Mouse (Mus musculus) cortical plate, adult 2 months (tissue): ENCODE measurements around the gene Cgnl1. TPM values are rescaled to one million over a fixed set of nuclear protein-coding genes. Genes with fewer than 3 reads are reported as not detected.
A peak's percentile ranks its signal among the peaks of the same experiment; 100 is the strongest.

Experiments
- H3K27ac ChIP-seq: fragments of 200-500 bp; 2 replicates; pipeline ENCODE4 v1.5.1; 2012; ENCODE audit warnings: low read length, control low read depth, inconsistent platforms; ENCODE audit not compliant: insufficient read depth
- H3K4me1 ChIP-seq: fragments of 200-500 bp; 2 replicates; pipeline ENCODE4 v1.6.1; 2011; ENCODE audit warnings: low read length; ENCODE audit not compliant: control insufficient read depth, insufficient read depth
- H3K4me3 ChIP-seq: fragments of 200-500 bp; 2 replicates; pipeline ENCODE4 v1.5.1; 2011; ENCODE audit warnings: mild to moderate bottlenecking, low read length, control low read depth; ENCODE audit not compliant: insufficient read depth
- CTCF ChIP-seq: fragments of 200-500 bp; IDR thresholded peaks from 2 replicates; pipeline ENCODE4 v1.5.1; 2011; ENCODE audit warnings: mild to moderate bottlenecking, control low read depth, low read length; ENCODE audit not compliant: insufficient read depth; ENCODE audit errors: extremely low read depth
- POLR2A ChIP-seq: fragments of 200-500 bp; IDR thresholded peaks from 2 replicates; pipeline ENCODE4 v1.6.1; 2011; ENCODE audit warnings: mild to moderate bottlenecking, low read length, control low read depth; ENCODE audit not compliant: insufficient read depth; ENCODE audit errors: extremely low read depth
- polyA plus RNA-seq: library from polyadenylated mRNA; depleted of rRNA; stranded (reverse); fragments of >200 nt; gene quantifications from 2 replicates; pipeline ENCODE4 v1.2.3, GENCODE M21; 2012

Cgnl1 gene
- polyA plus RNA-seq, 1 experiment = 6.0 TPM

DNA sequence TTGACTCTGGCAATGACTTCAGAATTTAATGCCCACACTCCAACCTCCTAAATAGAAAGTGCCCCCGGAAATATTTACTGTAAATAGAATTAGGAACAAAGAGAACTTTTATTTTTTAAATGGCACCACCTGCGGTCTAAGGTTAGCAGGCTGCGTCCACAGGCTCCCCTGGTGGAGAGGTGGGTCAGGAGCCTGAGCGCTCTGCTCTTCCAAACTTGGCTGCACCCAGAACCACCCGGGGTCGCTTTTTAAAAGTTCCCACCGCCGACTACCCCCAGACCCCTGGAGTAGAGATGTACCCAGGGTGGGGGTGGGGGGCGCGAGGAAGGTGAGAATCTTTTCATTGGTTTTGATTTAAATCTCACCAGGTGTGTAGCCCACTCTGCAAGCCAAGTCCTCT lies 918 bp downstream of the Cgnl1 start:
- no peak overlapping the region for H3K27ac ChIP-seq
- TF ChIP-seq CTCF = no peak
- TF ChIP-seq POLR2A = no peak
- peak overlapping the region; percentile 51; the same call in 1 of the 2 replicates for H3K4me3 ChIP-seq
- no peaks in the 10 kb centered on the region for H3K4me1 ChIP-seq

GRCm38 (mm10) chr9:71769701-71770100 lies 1.7 kb downstream of the Cgnl1 start:
- Histone ChIP-seq H3K4me1 (no peaks in the 10 kb centered on the region), H3K4me3 (no peak overlapping the region), H3K27ac (no peak overlapping the region)
- no peak for TF ChIP-seq POLR2A
- TF ChIP-seq CTCF = no peak

GRCm38 (mm10) chr9:71768119-71768518 lies 3.3 kb downstream of the Cgnl1 start:
- H3K27ac ChIP-seq = no peak overlapping the region
- no peaks in the 10 kb centered on the region for H3K4me1 ChIP-seq
- TF ChIP-seq CTCF (no peak), POLR2A (no peak)
- no peak overlapping the region for H3K4me3 ChIP-seq

DNA sequence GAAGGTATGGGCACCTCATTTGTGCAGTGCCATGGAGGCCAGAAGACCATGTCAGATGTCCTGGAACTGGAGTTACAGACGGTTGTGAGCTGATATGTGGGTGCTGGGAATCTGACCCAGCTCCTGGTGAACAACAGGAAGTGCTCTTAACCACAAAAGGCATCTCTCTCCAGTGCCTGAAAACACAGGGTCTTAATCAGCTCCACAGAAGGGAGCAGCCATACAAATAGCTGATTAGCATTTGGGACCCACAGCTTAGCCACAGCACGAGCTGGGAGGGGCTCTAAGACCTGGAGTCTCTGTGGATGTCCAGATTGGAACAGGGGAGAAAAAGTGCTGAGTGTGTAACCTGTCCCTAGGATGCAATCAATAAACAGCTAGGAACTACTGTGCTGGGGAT lies 4.5 kb downstream of the Cgnl1 start:
- no peaks in the 10 kb centered on the region for H3K4me1 ChIP-seq
- H3K4me3 ChIP-seq = no peak overlapping the region
- no peak overlapping the region for H3K27ac ChIP-seq
- no peak for TF ChIP-seq CTCF
- no peak for TF ChIP-seq POLR2A

DNA sequence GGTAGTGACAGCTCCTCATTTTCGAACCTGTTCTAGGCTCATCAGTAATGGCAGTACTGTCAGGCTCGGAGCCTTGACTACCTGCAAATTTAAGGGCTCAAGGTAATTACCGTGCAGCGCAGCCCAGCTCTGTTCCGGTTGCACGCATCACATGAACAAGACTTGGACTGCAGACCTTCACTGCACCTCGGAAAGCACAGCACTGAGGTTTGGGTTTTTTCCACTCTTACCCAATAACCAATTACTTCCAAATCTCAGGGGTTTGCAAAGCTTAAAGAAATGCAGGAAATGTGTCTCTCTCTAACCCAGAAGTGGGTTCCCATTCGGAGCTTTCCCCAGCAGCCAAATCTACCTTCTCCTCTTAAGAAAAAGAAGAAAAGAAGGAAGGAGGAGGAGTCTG lies 5.1 kb downstream of the Cgnl1 start:
- H3K27ac ChIP-seq = no peak overlapping the region
- TF ChIP-seq POLR2A (no peak), CTCF (no peak)
- H3K4me1 ChIP-seq = no peaks in the 10 kb centered on the region
- no peak overlapping the region for H3K4me3 ChIP-seq

DNA sequence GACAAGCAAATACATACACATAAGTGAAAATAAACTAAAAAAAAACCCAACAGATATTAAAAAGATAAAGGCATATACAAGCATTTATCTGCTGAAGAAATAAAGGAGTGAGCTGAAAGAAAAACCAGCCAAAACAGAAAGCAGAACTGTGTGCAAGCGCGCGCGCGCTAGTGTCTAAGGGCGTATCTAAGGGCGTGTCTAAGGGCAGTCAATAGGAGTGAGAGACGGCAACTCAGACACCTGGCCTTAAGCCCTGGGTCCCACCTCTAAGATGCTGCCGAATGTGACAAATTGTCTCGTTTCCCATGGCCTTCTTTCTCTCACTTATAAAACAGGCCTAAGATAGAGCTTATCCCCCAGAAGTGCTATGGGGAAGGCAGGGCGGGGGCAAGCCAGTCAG lies 6.9 kb downstream of the Cgnl1 start:
- no peak for TF ChIP-seq POLR2A
- no peak for TF ChIP-seq CTCF
- no peaks in the 10 kb centered on the region for H3K4me1 ChIP-seq
- no peak overlapping the region for H3K4me3 ChIP-seq
- no peak overlapping the region for H3K27ac ChIP-seq

DNA sequence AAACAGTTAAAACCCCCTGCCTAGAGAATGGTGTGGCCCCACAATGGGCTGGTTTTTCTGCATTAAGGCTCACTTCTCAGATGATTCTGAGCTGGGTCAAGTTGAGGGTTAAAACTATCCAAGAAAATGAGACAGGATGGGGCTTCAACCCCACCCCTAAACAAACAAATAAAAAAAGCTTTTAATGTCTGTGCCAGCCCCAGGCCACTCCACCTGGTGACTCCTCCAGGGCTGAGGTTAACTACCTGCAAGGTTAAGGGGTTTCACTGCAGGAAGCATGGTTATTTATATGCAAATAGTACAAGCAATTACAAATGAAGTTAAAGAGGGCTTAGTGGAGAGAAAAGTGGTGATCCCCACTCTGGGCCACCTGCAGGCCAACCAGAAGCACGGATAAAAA lies 8.1 kb downstream of the Cgnl1 start:
- Histone ChIP-seq H3K4me1 (no peaks in the 10 kb centered on the region), H3K4me3 (no peak overlapping the region), H3K27ac (no peak overlapping the region)
- TF ChIP-seq POLR2A (no peak), CTCF (no peak)

DNA sequence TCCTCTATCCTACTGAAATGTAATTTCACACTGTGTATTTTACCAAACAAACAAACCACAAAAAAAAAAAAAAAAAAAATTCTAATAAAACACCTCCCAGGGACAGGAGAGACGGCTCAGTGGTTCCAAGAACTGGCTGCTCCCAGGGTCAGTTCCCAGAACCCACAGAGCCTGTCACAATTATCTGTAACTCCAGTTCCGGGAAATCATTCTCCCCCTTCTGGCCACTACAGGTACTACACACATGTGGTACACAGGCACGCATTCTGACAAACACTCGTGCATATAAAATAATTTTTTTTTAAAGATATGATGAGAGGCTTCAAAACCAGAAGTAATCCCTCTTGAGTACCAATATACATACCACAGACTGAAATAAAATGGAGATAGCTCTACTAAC lies 9.7 kb downstream of the Cgnl1 start:
- H3K4me1 ChIP-seq = no peaks in the 10 kb centered on the region
- H3K4me3 ChIP-seq = no peak overlapping the region
- no peak for TF ChIP-seq POLR2A
- no peak for TF ChIP-seq CTCF

DNA sequence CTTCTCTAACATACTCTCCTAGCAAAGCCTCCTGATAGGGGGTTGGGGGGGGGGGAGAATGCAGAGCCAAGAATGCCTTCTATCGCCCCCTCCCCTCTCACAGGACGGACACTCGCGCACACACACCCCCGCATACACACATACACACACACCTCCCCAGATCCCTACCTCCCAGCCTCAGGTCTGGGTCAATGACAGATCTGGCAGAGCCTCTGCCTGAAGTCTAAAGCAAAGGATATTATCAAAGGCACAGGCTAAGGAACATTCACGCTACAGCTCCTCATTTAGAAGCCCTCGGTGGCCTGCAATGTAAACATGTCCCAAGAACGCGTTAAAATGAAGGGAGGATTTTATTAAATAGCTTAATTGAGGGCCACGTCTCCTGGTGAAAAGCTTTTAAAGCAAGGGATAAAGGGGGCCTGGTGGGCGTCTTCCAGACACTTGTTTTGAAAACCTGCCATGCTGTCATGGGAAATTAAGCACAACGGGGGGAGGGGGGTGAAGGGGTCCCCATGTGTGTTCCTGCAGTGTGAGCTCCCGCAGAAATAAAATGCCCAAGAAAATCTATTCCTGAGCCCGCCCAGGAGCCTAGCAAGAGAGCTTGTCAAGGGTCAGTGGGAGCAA lies 10.8 kb downstream of the Cgnl1 start:
- Histone ChIP-seq H3K4me3 (no peak overlapping the region), H3K27ac (no peak overlapping the region), H3K4me1 (no peaks in the 10 kb centered on the region)
- TF ChIP-seq CTCF = no peak
- TF ChIP-seq POLR2A = no peak

More for the DNA sequence above, 9.7 kb downstream of the Cgnl1 start:
- no peak overlapping the region for H3K27ac ChIP-seq

DNA sequence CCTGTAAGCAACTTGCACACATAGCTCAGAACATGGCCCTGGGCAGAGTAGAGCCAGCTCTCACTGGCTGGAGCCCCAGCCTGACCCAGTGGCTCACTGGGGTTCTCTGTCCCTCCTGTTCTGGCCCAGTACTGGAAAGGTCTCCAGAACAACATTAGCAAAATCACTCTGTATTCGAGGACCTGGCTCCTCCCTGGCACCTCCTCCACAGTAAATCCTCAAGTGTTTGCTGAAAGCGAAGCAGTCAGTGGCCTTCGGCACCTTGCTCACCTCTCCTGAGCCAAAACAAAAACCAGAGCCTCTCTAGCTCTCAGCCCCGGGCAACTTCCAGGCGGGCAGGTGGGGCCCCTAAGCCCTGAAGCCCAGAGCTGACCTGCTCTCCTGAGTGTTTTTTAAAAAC lies 11.5 kb downstream of the Cgnl1 start:
- Histone ChIP-seq H3K27ac (no peak overlapping the region), H3K4me3 (no peak overlapping the region), H3K4me1 (no peaks in the 10 kb centered on the region)
- TF ChIP-seq POLR2A (no peak), CTCF (no peak)
